Mouse (Mus musculus): ENCODE measurements around the gene Mettl7a2. TPM values are rescaled to one million over a fixed set of nuclear protein-coding genes. Genes with fewer than 3 reads are reported as not detected.

Mettl7a2 gene
- polyA plus RNA-seq, 1 experiment from 2014 or later, result 0.11 TPM

- no peak for ATAC-seq (ENCODE audit: low FRiP score, low read depth)
- Histone ChIP-seq H3K4me1 (no peaks in the 10 kb centered on the region), H3K27me3 (no peaks in the 10 kb centered on the region), H3K4me3 (no peak overlapping the region), H3K36me3 (peaks cover 94% of the 10 kb centered on the region), H3K27ac (no peak overlapping the region), H3K4me2 (replicated peaks) (no peak overlapping the region), H3K9me3 (no peaks in the 10 kb centered on the region), H3K9ac (no peak overlapping the region)
- 93% methylated on average over 16 of the region's 16 CpGs for WGBS
Measured at GRCm38 (mm10) chr15:100403318-100404000, 50.5 kb downstream of the Mettl7a2 start.

GRCm38 (mm10) chr15:100406088-100406487, 53.1 kb downstream of the Mettl7a2 start:
- Histone ChIP-seq H3K9me3 (no peaks in the 10 kb centered on the region), H3K4me3 (no peak overlapping the region), H3K27me3 (no peaks in the 10 kb centered on the region), H3K36me3 (peaks cover 94% of the 10 kb centered on the region), H3K9ac (no peak overlapping the region), H3K4me2 (replicated peaks) (no peak overlapping the region), H3K4me1 (no peaks in the 10 kb centered on the region), H3K27ac (no peak overlapping the region)
- no peak for ATAC-seq (ENCODE audit: low FRiP score, low read depth)
- WGBS, result 88% methylated on average over 5 of the region's 5 CpGs

GRCm38 (mm10) chr15:100410918-100411672, 58.1 kb downstream of the Mettl7a2 start:
- Histone ChIP-seq H3K36me3 (peaks cover 54% of the 10 kb centered on the region), H3K9ac (no peak overlapping the region), H3K27me3 (no peaks in the 10 kb centered on the region), H3K9me3 (no peaks in the 10 kb centered on the region), H3K27ac (no peak overlapping the region), H3K4me2 (replicated peaks) (no peak overlapping the region), H3K4me1 (peaks cover 15% of the 10 kb centered on the region), H3K4me3 (no peak overlapping the region)
- no peak for ATAC-seq (ENCODE audit: low FRiP score, low read depth)
- WGBS, result 63% methylated on average over 14 of the region's 14 CpGs

Other genes with a start within 250 kb of the Mettl7a2 start
- 46.4 and 46.5 TPM in 2 replicates for gene Atf1, start 125.4 kb upstream of the Mettl7a2 start, polyA plus RNA-seq (2015; fragmentation: Nextera tagmentation; extraction: Ambion mirVana)
- not detected in 2 replicates for gene Tmprss12, start 72.4 kb upstream of the Mettl7a2 start, polyA plus RNA-seq (2015; fragmentation: Nextera tagmentation; extraction: Ambion mirVana)
- gene Mettl7a1, start 49.1 kb upstream of the Mettl7a2 start, polyA plus RNA-seq (2015; fragmentation: Nextera tagmentation; extraction: Ambion mirVana), result 3.0 and 4.4 TPM in 2 replicates
- 0.26 and 0.42 TPM in 2 replicates for gene Mettl7a3, start 18.3 kb upstream of the Mettl7a2 start, polyA plus RNA-seq (2015; fragmentation: Nextera tagmentation; extraction: Ambion mirVana)
- 0.10 TPM in 1 of 2 replicates, not detected in the other for gene Methig1, start 51 bp upstream of the Mettl7a2 start, polyA plus RNA-seq (2015; fragmentation: Nextera tagmentation; extraction: Ambion mirVana)
- not detected in 2 replicates for gene Higd1c, start 11.3 kb downstream of the Mettl7a2 start, polyA plus RNA-seq (2015; fragmentation: Nextera tagmentation; extraction: Ambion mirVana)
- 0.05 TPM in 1 of 2 replicates, not detected in the other for gene Gm5475, start 68.9 kb downstream of the Mettl7a2 start, polyA plus RNA-seq (2015; fragmentation: Nextera tagmentation; extraction: Ambion mirVana)
- 18.7 and 25.3 TPM in 2 replicates for gene Slc11a2, start 71.9 kb downstream of the Mettl7a2 start, polyA plus RNA-seq (2015; fragmentation: Nextera tagmentation; extraction: Ambion mirVana)
- 34.1 and 34.3 TPM in 2 replicates for gene Letmd1, start 115.8 kb downstream of the Mettl7a2 start, polyA plus RNA-seq (2015; fragmentation: Nextera tagmentation; extraction: Ambion mirVana)
- 23.8 and 24.9 TPM in 2 replicates for gene Csrnp2, start 142.3 kb downstream of the Mettl7a2 start, polyA plus RNA-seq (2015; fragmentation: Nextera tagmentation; extraction: Ambion mirVana)
- gene Tfcp2, start 198.8 kb downstream of the Mettl7a2 start, polyA plus RNA-seq (2015; fragmentation: Nextera tagmentation; extraction: Ambion mirVana), result 36.2 and 36.3 TPM in 2 replicates
- gene Pou6f1, start 246.8 kb downstream of the Mettl7a2 start, polyA plus RNA-seq (2015; fragmentation: Nextera tagmentation; extraction: Ambion mirVana), result 10.0 and 11.1 TPM in 2 replicates